Mouse (Mus musculus) C2C12 (cell line): ENCODE data around the gene Gm21887. TPM values are rescaled to one million over a fixed set of nuclear protein-coding genes. Genes with fewer than 3 reads are reported as not detected.
"Not testable (repeated sequence)": the region's sequence is repeated elsewhere in the genome, so short reads cannot be mapped to it uniquely, and the experiment has no call there.

Experiments
- H3K27me3 ChIP-seq: one replicate; pipeline ENCODE4 v1.6.1; 2011; ENCODE audit not compliant: control insufficient read depth, insufficient read depth, insufficient read length
- H3K36me3 ChIP-seq: one replicate; pipeline ENCODE4 v1.6.1; 2011; ENCODE audit not compliant: control insufficient read depth, insufficient read depth
- H3K4me3 ChIP-seq: one replicate; pipeline ENCODE4 v1.5.1; 2011; ENCODE audit warnings: mild to moderate bottlenecking, control low read depth; ENCODE audit not compliant: poor library complexity, insufficient read depth, severe bottlenecking
- H3K79me2 ChIP-seq: one replicate; pipeline ENCODE4 v1.6.1; 2011; ENCODE audit not compliant: control insufficient read depth, insufficient read depth
- H3K79me3 ChIP-seq: one replicate; pipeline ENCODE4 v1.6.1; 2011; ENCODE audit warnings: low read depth, control low read depth
- H3ac ChIP-seq: one replicate; pipeline ENCODE3; 2011; ENCODE audit warnings: low read depth; ENCODE audit not compliant: control insufficient read depth, insufficient read length
- polyA plus RNA-seq: library from polyadenylated mRNA; unstranded; fragments of >200 nt; fragmentation: generic; extraction: Trizol; gene quantifications from one replicate; pipeline ENCODE4 v1.2.1, GENCODE M21; 2012; ENCODE audit warnings: missing spikeins

The Gm21887 gene
- polyA plus RNA-seq, 1 experiment: 42.3 TPM

GRCm38 (mm10) chrX:170000642-170001387 is 8.6 kb upstream of the Gm21887 start:
- H3K36me3 ChIP-seq, H3K79me3 ChIP-seq, H3ac ChIP-seq: not testable (repeated sequence)

GRCm38 (mm10) chrX:170001388-170001695 is 8.1 kb upstream of the Gm21887 start:
- not testable (repeated sequence) for H3K79me3 ChIP-seq, H3ac ChIP-seq, H3K27me3 ChIP-seq, H3K36me3 ChIP-seq, H3K4me3 ChIP-seq, H3K79me2 ChIP-seq

More at GRCm38 (mm10) chrX:170000642-170001387, 8.6 kb upstream of the Gm21887 start:
- not testable (repeated sequence) for H3K79me2 ChIP-seq, H3K4me3 ChIP-seq, H3K27me3 ChIP-seq

GRCm38 (mm10) chrX:170002510-170003197 is 6.8 kb upstream of the Gm21887 start:
- H3K79me2 ChIP-seq, H3K79me3 ChIP-seq: not testable (repeated sequence)

GRCm38 (mm10) chrX:170003536-170003935 is 5.9 kb upstream of the Gm21887 start:
- H3K79me2 ChIP-seq, H3K27me3 ChIP-seq, H3K79me3 ChIP-seq, H3ac ChIP-seq, H3K36me3 ChIP-seq, H3K4me3 ChIP-seq: not testable (repeated sequence)

More at GRCm38 (mm10) chrX:170002510-170003197, 6.8 kb upstream of the Gm21887 start:
- not testable (repeated sequence) for H3K36me3 ChIP-seq, H3ac ChIP-seq, H3K27me3 ChIP-seq, H3K4me3 ChIP-seq

GRCm38 (mm10) chrX:170004236-170004635 is 5.2 kb upstream of the Gm21887 start:
- not testable (repeated sequence) for H3K36me3 ChIP-seq, H3K4me3 ChIP-seq, H3ac ChIP-seq, H3K27me3 ChIP-seq, H3K79me3 ChIP-seq, H3K79me2 ChIP-seq

GRCm38 (mm10) chrX:170004793-170005192 is 4.7 kb upstream of the Gm21887 start:
- not testable (repeated sequence) for H3K36me3 ChIP-seq, H3ac ChIP-seq, H3K27me3 ChIP-seq, H3K79me3 ChIP-seq, H3K4me3 ChIP-seq, H3K79me2 ChIP-seq

- H3K79me2 ChIP-seq, H3K4me3 ChIP-seq: not testable (repeated sequence)
Measured at GRCm38 (mm10) chrX:170005194-170005593, 4.3 kb upstream of the Gm21887 start.

GRCm38 (mm10) chrX:170005695-170006297 is 3.7 kb upstream of the Gm21887 start:
- peaks cover 12% of the 10 kb centered on the region for H3K79me2 ChIP-seq
- H3K79me3 ChIP-seq, H3K36me3 ChIP-seq, H3K27me3 ChIP-seq, H3ac ChIP-seq, H3K4me3 ChIP-seq: not testable (repeated sequence)

More at GRCm38 (mm10) chrX:170005194-170005593, 4.3 kb upstream of the Gm21887 start:
- not testable (repeated sequence) for H3K79me3 ChIP-seq, H3ac ChIP-seq, H3K27me3 ChIP-seq, H3K36me3 ChIP-seq

- peaks cover 22% of the 10 kb centered on the region for H3K79me2 ChIP-seq
- H3K27me3 ChIP-seq, H3K4me3 ChIP-seq, H3K36me3 ChIP-seq, H3ac ChIP-seq, H3K79me3 ChIP-seq: not testable (repeated sequence)
Measured at GRCm38 (mm10) chrX:170006694-170007247, 2.7 kb upstream of the Gm21887 start.

GRCm38 (mm10) chrX:170007375-170008178 is 1.9 kb upstream of the Gm21887 start:
- H3K79me3 ChIP-seq, H3K4me3 ChIP-seq, H3K36me3 ChIP-seq, H3K27me3 ChIP-seq, H3ac ChIP-seq: not testable (repeated sequence)
- H3K79me2 ChIP-seq: peaks cover 23% of the 10 kb centered on the region

- H3K79me3 ChIP-seq, H3K36me3 ChIP-seq, H3ac ChIP-seq, H3K27me3 ChIP-seq, H3K4me3 ChIP-seq: not testable (repeated sequence)
- peaks cover 23% of the 10 kb centered on the region for H3K79me2 ChIP-seq
Measured at GRCm38 (mm10) chrX:170008179-170008467, 1.3 kb upstream of the Gm21887 start.
